In genomic region chr15:83112898-83113297, GRCm38 (mm10) we compare ENCODE assay signal across 7 mouse cellular contexts. TPM values are rescaled to one million over a fixed set of nuclear protein-coding genes. Genes with fewer than 3 reads are reported as not detected.
A peak's percentile ranks its signal among the peaks of the same experiment; 100 is the strongest.
DNase-seq lines count a peak whose midpoint lies in the region; ATAC-seq and TF ChIP-seq lines count a peak whose summit lies in the region.

No protein-coding gene starts in this region.

- intact Hi-C loops in gastrocnemius, postnatal 36 days (cut with DNase I), result no loop called here
- intact Hi-C loops in left cerebral cortex, postnatal 4 days (cut with DNase I), result loop anchor here (10.0 kb wide), 1 partner anchor 308 kb away; no protein-coding TSS in a partner anchor

- H3K4me1 ChIP-seq in cortical plate, adult 2 months (ENCODE audit: control insufficient read depth, insufficient read depth, low read length), result peaks cover 2% of the 10 kb centered on the region; the same call in 1 of the 2 replicates
- peaks cover 7% of the 10 kb centered on the region for H3K4me1 ChIP-seq in midbrain, embryonic 11.5 days (ENCODE audit: control insufficient read depth, insufficient read depth, low read length)

- H3K36me3 ChIP-seq in midbrain, embryonic 11.5 days (ENCODE audit: control insufficient read depth, insufficient read depth, low read length), result 0 out of 2 replicates have a peak, but pooled peaks cover 4% of the 10 kb centered on the region

- H3K4me2 ChIP-seq in midbrain, embryonic 11.5 days, result no peak overlapping the region

- peak; percentile 73 to 74 for DNase-seq in adrenal gland, adult 18-20 months (ENCODE audit: low spot score in 2 of 2)
- DNase-seq in gastrocnemius, postnatal 36 days, result peak; percentile 62 to 74
- peak; percentile 78 for DNase-seq in left cerebral cortex, postnatal 4 days
- peak; percentile 96 for DNase-seq in midbrain, embryonic 11.5 days (ENCODE audit: low spot score, missing footprints)
- peak; percentile 75 for DNase-seq in right cerebral cortex, postnatal 4 days

- H3K9ac ChIP-seq in midbrain, embryonic 11.5 days (ENCODE audit: low read length), result no peak overlapping the region

- no peak overlapping the region for H3K27ac ChIP-seq in cortical plate, adult 2 months (ENCODE audit: insufficient read depth, low read length)
- H3K27ac ChIP-seq in midbrain, embryonic 11.5 days (ENCODE audit: low read depth, low read length), result no peak overlapping the region

- H3K9me3 ChIP-seq in midbrain, embryonic 11.5 days (ENCODE audit: control insufficient read depth, low read length), result no peaks in the 10 kb centered on the region

- WGBS in midbrain, embryonic 11.5 days, result 17% methylated on average over 8 of the region's 11 CpGs

- no peaks in the 10 kb centered on the region for H3K27me3 ChIP-seq in midbrain, embryonic 11.5 days (ENCODE audit: control insufficient read depth, insufficient read depth, low read length)

- peak; percentile 56 for ATAC-seq in inflammation-experienced regulatory T-cells, adult 6 months
- ATAC-seq in midbrain, embryonic 11.5 days (ENCODE audit: low FRiP score), result peak; percentile 54; the same call in 1 of the 2 replicates

- TF ChIP-seq POLR2A in cortical plate, adult 2 months (IDR thresholded peaks at IDR 0.05; ENCODE audit: extremely low read depth, insufficient read depth, low read length), result no peak

- H3K4me3 ChIP-seq in cortical plate, adult 2 months (ENCODE audit: insufficient read depth, low read length), result no peak overlapping the region
- no peak overlapping the region for H3K4me3 ChIP-seq in midbrain, embryonic 11.5 days (ENCODE audit: low read depth, low read length)

- TF ChIP-seq CTCF in cortical plate, adult 2 months (IDR thresholded peaks at IDR 0.05; ENCODE audit: extremely low read depth, insufficient read depth, low read length), result peak; percentile 63

RNA-seq across cellular contexts. Expression of gene Rrp7a, which starts 9.7 kb away (rescaled TPM):
- total RNA-seq in adrenal gland, adult 18-20 months (2021), result 100 to 1,000 TPM; 111 to 113 TPM
- polyA plus RNA-seq in cortical plate, adult 2 months (2012; rRNA removed), result 126 and 128 TPM in 2 replicates
- 10 to 100 TPM; 33.6 to 40.4 TPM for total RNA-seq in gastrocnemius, postnatal 36 days (2021)
- polyA plus RNA-seq in inflammation-experienced regulatory T-cells, adult 6 months (2017; shearing (Covaris generic)), result 10 to 100 TPM; 70.6 to 86.9 (median 82.4) TPM
- 100 to 1,000 TPM; 125 to 127 TPM for total RNA-seq in left cerebral cortex, postnatal 4 days (2021)
- polyA plus RNA-seq in midbrain, embryonic 11.5 days (2014; fragmentation: Nextera tagmentation; extraction: Ambion mirVana), result 70.5 and 79.6 TPM in 2 replicates

RNA-seq across cellular contexts. Expression of gene Serhl, which starts 23.6 kb away (rescaled TPM):
- total RNA-seq in adrenal gland, adult 18-20 months (2021), result 10 to 100 TPM; 47.9 to 53.1 TPM
- polyA plus RNA-seq in cortical plate, adult 2 months (2012; rRNA removed), result 15.9 and 16.4 TPM in 2 replicates
- 10 to 100 TPM; 25.8 to 27.5 TPM for total RNA-seq in gastrocnemius, postnatal 36 days (2021)
- 10 to 100 TPM; 63.6 to 95.2 (median 80.0) TPM for polyA plus RNA-seq in inflammation-experienced regulatory T-cells, adult 6 months (2017; shearing (Covaris generic))
- 1 to 10 TPM; 5.1 to 7.3 TPM for total RNA-seq in left cerebral cortex, postnatal 4 days (2021)
- polyA plus RNA-seq in midbrain, embryonic 11.5 days (2014; fragmentation: Nextera tagmentation; extraction: Ambion mirVana), result 46.9 and 47.0 TPM in 2 replicates

RNA-seq across cellular contexts. Expression of gene Poldip3, which starts 36.3 kb away (rescaled TPM):
- total RNA-seq in adrenal gland, adult 18-20 months (2021), result 100 to 1,000 TPM in 1 of 2 experiments, 10 to 100 TPM in 1; 86.0 to 105 TPM
- 66.3 and 66.6 TPM in 2 replicates for polyA plus RNA-seq in cortical plate, adult 2 months (2012; rRNA removed)
- total RNA-seq in gastrocnemius, postnatal 36 days (2021), result 10 to 100 TPM; 14.1 to 16.9 TPM
- 100 to 1,000 TPM; 162 to 203 (median 174) TPM for polyA plus RNA-seq in inflammation-experienced regulatory T-cells, adult 6 months (2017; shearing (Covaris generic))
- total RNA-seq in left cerebral cortex, postnatal 4 days (2021), result 10 to 100 TPM; 92.9 to 94.2 TPM
- polyA plus RNA-seq in midbrain, embryonic 11.5 days (2014; fragmentation: Nextera tagmentation; extraction: Ambion mirVana), result 167 and 173 TPM in 2 replicates

RNA-seq across cellular contexts. Expression of gene Cyb5r3, which starts 59.5 kb away (rescaled TPM):
- total RNA-seq in adrenal gland, adult 18-20 months (2021), result 100 to 1,000 TPM; 248 to 351 TPM
- polyA plus RNA-seq in cortical plate, adult 2 months (2012; rRNA removed), result 48.4 and 57.0 TPM in 2 replicates
- 10 to 100 TPM; 41.8 to 54.2 TPM for total RNA-seq in gastrocnemius, postnatal 36 days (2021)
- polyA plus RNA-seq in inflammation-experienced regulatory T-cells, adult 6 months (2017; shearing (Covaris generic)), result 10 to 100 TPM; 58.4 to 85.8 (median 76.2) TPM
- total RNA-seq in left cerebral cortex, postnatal 4 days (2021), result 100 to 1,000 TPM; 106 TPM
- polyA plus RNA-seq in midbrain, embryonic 11.5 days (2014; fragmentation: Nextera tagmentation; extraction: Ambion mirVana), result 156 and 161 TPM in 2 replicates

Comparison
In these comparisons a context has a peak if more than half of its experiments do, and no peak if none do; other contexts are left out.
1. RNA of gene Poldip3, which starts 36.3 kb away (total RNA-seq): 86.0 to 105 TPM in adrenal gland, adult 18-20 months and 92.9 to 94.2 TPM in left cerebral cortex, postnatal 4 days; 14.1 to 16.9 TPM in gastrocnemius, postnatal 36 days; every median in the first group is over 4 times any median in the second.
2. Peak in every context shown above with its lines, with median percentiles within 50 percentile points of each other: DNase-seq.